Mouse (Mus musculus): ENCODE results near the gene Foxn2. TPM values are rescaled to one million over a fixed set of nuclear protein-coding genes. Genes with fewer than 3 reads are reported as not detected.

The Foxn2 gene
- polyA plus RNA-seq, 1 experiment: 9.2 TPM

Other genes starting within 250 kb of the Foxn2 start
- gene Ppp1r21, start 89.4 kb downstream of the Foxn2 start, polyA plus RNA-seq (2012; rRNA removed): 79.6 and 82.5 TPM in 2 replicates
- 3.4 and 4.0 TPM in 2 replicates for gene Ston1, start 157.0 kb downstream of the Foxn2 start, polyA plus RNA-seq (2012; rRNA removed)
- 0.11 and 0.12 TPM in 2 replicates for gene Gtf2a1l, start 227.9 kb downstream of the Foxn2 start, polyA plus RNA-seq (2012; rRNA removed)